8 mouse cellular contexts compared by ENCODE assay signal in the genomic region with DNA sequence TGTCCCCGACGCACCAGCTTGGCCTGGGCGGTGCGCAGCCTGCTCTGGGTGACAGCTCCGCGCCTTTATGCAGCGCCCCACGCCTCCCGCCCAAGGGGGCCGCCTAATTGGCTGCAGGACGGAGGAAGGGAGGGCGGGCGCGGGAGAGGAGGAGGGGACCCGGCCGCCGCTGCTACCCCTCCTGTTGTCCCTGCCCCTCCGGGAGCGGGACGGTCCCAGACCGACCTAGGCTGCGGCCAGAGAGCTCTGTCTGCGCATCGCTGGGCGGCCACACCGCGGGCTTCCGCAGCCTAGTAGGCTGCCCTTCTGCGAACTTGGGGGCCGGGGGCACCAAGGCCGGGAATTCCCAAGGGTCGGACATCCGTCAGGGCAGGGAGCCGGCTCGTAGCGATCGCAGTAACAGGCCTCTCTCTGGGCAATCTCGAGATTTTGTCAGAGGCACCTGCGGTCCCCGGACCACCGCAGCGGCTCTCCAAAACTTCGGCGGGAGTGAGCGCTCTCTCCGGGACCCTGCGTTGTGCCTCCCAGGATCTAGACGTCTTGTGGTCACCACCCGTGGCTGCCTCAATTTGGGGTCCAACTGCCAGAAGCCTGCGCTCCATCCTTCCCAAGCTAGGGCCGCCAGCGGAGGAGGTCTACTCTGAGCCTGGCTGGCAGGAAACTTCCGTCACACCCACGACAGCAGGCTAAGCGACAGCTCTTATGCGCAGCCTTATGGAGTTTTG. TPM values are rescaled to one million over a fixed set of nuclear protein-coding genes. Genes with fewer than 3 reads are reported as not detected.
DNase-seq lines count a peak whose midpoint lies in the region; ATAC-seq and TF ChIP-seq lines count a peak whose summit lies in the region.

A gene (minus strand): TSS at position 81 of the 725 bp plus-strand sequence.

- TF ChIP-seq EP300 in stomach, postnatal 0 days (optimal IDR thresholded peaks at IDR 0.05): no peak

- H3K4me3 ChIP-seq in left cerebral cortex, adult 2 months: peak within 1 kb of the TSS; percentile 39
- peak within 1 kb of the TSS; percentile 40 for H3K4me3 ChIP-seq in brown adipose tissue, adult 24 weeks (ENCODE audit: insufficient read depth, low read depth, low read length)
- peak within 1 kb of the TSS; percentile 58 for H3K4me3 ChIP-seq in intestine, embryonic 16.5 days (ENCODE audit: low read length)
- peak within 1 kb of the TSS; percentile 51 for H3K4me3 ChIP-seq in stomach, postnatal 0 days (ENCODE audit: low read depth, low read length)

- peak; percentile 78 for ATAC-seq in granulocyte monocyte progenitor cell, adult 5-6 weeks (replicated peaks; ENCODE audit: poor library complexity, severe bottlenecking)
- peak; percentile 91 for ATAC-seq in intestine, embryonic 16.5 days
- peak; percentile 70 for ATAC-seq in stomach, postnatal 0 days (ENCODE audit: low FRiP score, low TSS enrichment)
- ATAC-seq in CD4-positive, CD25-positive, alpha-beta regulatory T cell, adult 4 months: no peak

- peaks cover 40% of the 10 kb centered on the region for H3K27me3 ChIP-seq in intestine, embryonic 16.5 days (replicated peaks; ENCODE audit: control insufficient read depth, insufficient read depth, low read length)
- no peaks in the 10 kb centered on the region; the same call in 1 of the 2 replicates for H3K27me3 ChIP-seq in stomach, postnatal 0 days (ENCODE audit: control insufficient read depth, insufficient read depth, low read length)

- peak within 1 kb of the TSS; percentile 65 for H3K9ac ChIP-seq in intestine, embryonic 16.5 days (ENCODE audit: low read depth, low read length)
- peak within 1 kb of the TSS; percentile 51 for H3K9ac ChIP-seq in stomach, postnatal 0 days (ENCODE audit: low read length)

- peak in 1 of 2 experiments; percentile 34 for DNase-seq in left cerebral cortex, adult 2 months (ENCODE audit: extremely low spot score in 1 of 2, low spot score in 2 of 2)
- no peak for DNase-seq in left cerebral cortex, postnatal 36 days (ENCODE audit: low spot score in 2 of 2)
- peak; percentile 62 for DNase-seq in lung, postnatal 10 days
- DNase-seq in stomach, postnatal 0 days (ENCODE audit: low spot score): peak; percentile 58

- H3K9me3 ChIP-seq in intestine, embryonic 16.5 days (ENCODE audit: control insufficient read depth, low read length): no peaks in the 10 kb centered on the region
- no peaks in the 10 kb centered on the region for H3K9me3 ChIP-seq in stomach, postnatal 0 days (ENCODE audit: control insufficient read depth, low read length)

- H3K4me2 ChIP-seq in intestine, embryonic 16.5 days (ENCODE audit: low read depth, low read length): peak within 1 kb of the TSS; percentile 95
- H3K4me2 ChIP-seq in stomach, postnatal 0 days (replicated peaks; ENCODE audit: low read depth): peak within 1 kb of the TSS; percentile 93

- H3K4me1 ChIP-seq in brown adipose tissue, adult 24 weeks (ENCODE audit: control insufficient read depth, insufficient read depth, insufficient read length, low read length): no peaks in the 10 kb centered on the region
- peaks cover 15% of the 10 kb centered on the region; the same call in 1 of the 2 replicates for H3K4me1 ChIP-seq in intestine, embryonic 16.5 days (ENCODE audit: control insufficient read depth, insufficient read depth, low read length)
- H3K4me1 ChIP-seq in stomach, postnatal 0 days (replicated peaks; ENCODE audit: control insufficient read depth, insufficient read depth): no peaks in the 10 kb centered on the region

- intact Hi-C loops in left cerebral cortex, adult 2 months (cut with DNase I): no loop called here
- intact Hi-C loops in left cerebral cortex, postnatal 36 days (cut with DNase I): no loop called here

- under 1% methylated on average over 53 of the region's 56 CpGs for WGBS in intestine, embryonic 16.5 days
- WGBS in stomach, postnatal 0 days: under 1% methylated on average over 54 of the region's 56 CpGs

- H3K27ac ChIP-seq in left cerebral cortex, adult 2 months: no peak within 1 kb of the TSS
- H3K27ac ChIP-seq in brown adipose tissue, adult 24 weeks (replicated peaks; ENCODE audit: low read depth, low read length): no peak within 1 kb of the TSS
- H3K27ac ChIP-seq in intestine, embryonic 16.5 days (ENCODE audit: low read length): no peak within 1 kb of the TSS
- H3K27ac ChIP-seq in stomach, postnatal 0 days (replicated peaks): peak within 1 kb of the TSS; percentile 56; the same call in 1 of the 2 replicates

- no peak for TF ChIP-seq CTCF in left cerebral cortex, adult 2 months (IDR thresholded peaks at IDR 0.05)
- no peak for TF ChIP-seq CTCF in stomach, postnatal 0 days (IDR thresholded peaks at IDR 0.05; ENCODE audit: low read depth)

- no peaks in the 10 kb centered on the region for H3K36me3 ChIP-seq in intestine, embryonic 16.5 days (ENCODE audit: control insufficient read depth, insufficient read depth, low read length)
- no peaks in the 10 kb centered on the region for H3K36me3 ChIP-seq in stomach, postnatal 0 days (ENCODE audit: control insufficient read depth, insufficient read depth, low read length)

RNA-seq across cellular contexts. Expression of the gene that starts here (rescaled TPM):
- total RNA-seq in left cerebral cortex, adult 2 months (2021): 1 to 10 TPM; 1.5 to 1.7 TPM
- 1 to 10 TPM in 1 of 2 experiments, under 1 TPM in 1; 0.95 to 1.4 TPM for total RNA-seq in left cerebral cortex, postnatal 36 days (2021)
- 1.6 and 3.0 TPM in 2 replicates for polyA plus RNA-seq in brown adipose tissue, adult 24 weeks (2012; ENCODE audit: insufficient read depth, insufficient read length, missing spikeins)
- 0.15 and 0.86 TPM in 2 replicates for total RNA-seq in granulocyte monocyte progenitor cell, adult 5-6 weeks (2014; fragmentation: Nextera tagmentation)
- total RNA-seq in granulocyte monocyte progenitor cell, adult 5-6 weeks (2017): not detected in 2 replicates
- polyA plus RNA-seq in intestine, embryonic 16.5 days (2015; fragmentation: Nextera tagmentation; extraction: Ambion mirVana): 27.0 and 27.4 TPM in 2 replicates
- 7.7 and 9.6 TPM in 2 replicates for polyA plus RNA-seq in stomach, postnatal 0 days (2015; fragmentation: Nextera tagmentation; extraction: Ambion mirVana)
- under 1 TPM in 1 of 2 experiments, not detected in 1; 0.50 TPM for polyA plus RNA-seq in CD4-positive, CD25-positive, alpha-beta regulatory T cell, adult 4 months (2017; shearing (Covaris generic))

Comparison
In these comparisons a context has a peak if more than half of its experiments do, and no peak if none do; other contexts are left out.
1. Peak in ATAC-seq in granulocyte monocyte progenitor cell, adult 5-6 weeks; RNA of the gene not detected or under 1 TPM.
2. DNase-seq: peak in lung, postnatal 10 days (single experiment) and stomach, postnatal 0 days (single experiment); none in left cerebral cortex, postnatal 36 days (0 of 2).
3. Peak in every context shown above with its lines, with median percentiles within 50 percentile points of each other: H3K4me3 ChIP-seq.